ENCODE assay signal across 31 mouse cellular contexts in genomic region chr6:124496054-124496453, GRCm38 (mm10). TPM values are rescaled to one million over a fixed set of nuclear protein-coding genes. Genes with fewer than 3 reads are reported as not detected.
DNase-seq lines count a peak whose midpoint lies in the region; ATAC-seq and TF ChIP-seq lines count a peak whose summit lies in the region.
"Had no signal": no experiment of that assay in that cellular context is flagged by ENCODE, and none has a peak within 500 bp of the region (broad histone marks: within the 10 kb centered on the region; RNA-seq: fewer than 3 reads in every experiment).

No protein-coding gene starts in this region.

- ATAC-seq in liver, postnatal 0 days: no peak
- peak; percentile 70 for ATAC-seq in granulocyte monocyte progenitor cell, adult 5-6 weeks (replicated peaks; ENCODE audit: poor library complexity, severe bottlenecking)
- peak; percentile 69 for ATAC-seq in monocyte, adult 5-6 weeks (replicated peaks; ENCODE audit: insufficient number of reproducible peaks, low FRiP score, low TSS enrichment, poor library complexity, severe bottlenecking)
- no peak for ATAC-seq in inflammation-experienced regulatory T-cells, adult 6 months
- ATAC-seq: activated CD4-positive, CD25-positive, alpha-beta regulatory T cell, adult 4 months; forebrain, embryonic 15.5 days had no signal

- peak overlapping the region; percentile 44 for H3K27ac ChIP-seq in liver, postnatal 0 days (ENCODE audit: low read depth)
- H3K27ac ChIP-seq in bone marrow, adult 2 months (ENCODE audit: control insufficient read depth, insufficient read depth, low read depth, low read length, poor library complexity): peak overlapping the region; percentile 62; the same call in 1 of the 2 replicates
- H3K27ac ChIP-seq: embryonic facial prominence, embryonic 10.5 days; embryonic facial prominence, embryonic 13.5 days; forebrain, embryonic 12.5 days; forebrain, embryonic 15.5 days; hindbrain, embryonic 12.5 days; hindbrain, embryonic 15.5 days had no signal

- TF ChIP-seq EP300 in liver, postnatal 0 days (IDR thresholded peaks at IDR 0.05; ENCODE audit: low read depth): no peak

- H3K9me3 ChIP-seq in liver, postnatal 0 days (ENCODE audit: low read length): no peaks in the 10 kb centered on the region
- H3K9me3 ChIP-seq: embryonic facial prominence, embryonic 10.5 days; forebrain, embryonic 12.5 days; forebrain, embryonic 15.5 days; G1E had no signal

- DNase-seq in liver, postnatal 0 days: no peak
- DNase-seq in liver: no peak
- no peak for DNase-seq in lung, postnatal 14 days
- DNase-seq in right cerebral cortex, adult 18-20 months: no peak
- DNase-seq: adrenal gland, adult 8-10 months; adrenal gland, postnatal 25 days; B cell, adult 2 months; cerebellum, adult 11 months; cerebellum, adult 2 months; cerebellum, adult 9-11 months; cerebellum, postnatal 25 days; embryo, embryonic 11 days; gastrocnemius, postnatal 10 days; gastrocnemius, postnatal 36 days; heart, adult 11 months had no signal

- no peak for TF ChIP-seq CTCF in liver, postnatal 0 days (IDR thresholded peaks at IDR 0.05; ENCODE audit: low read depth)
- no peak for TF ChIP-seq CTCF in bone marrow, adult 2 months (IDR thresholded peaks at IDR 0.05; ENCODE audit: control insufficient read depth, insufficient read depth, low read length)

- no peak overlapping the region for H3K4me2 ChIP-seq in liver, postnatal 0 days (ENCODE audit: low read depth, low read length)
- H3K4me2 ChIP-seq: embryonic facial prominence, embryonic 13.5 days; forebrain, embryonic 12.5 days; forebrain, embryonic 15.5 days; heart, embryonic 11.5 days; hindbrain, embryonic 12.5 days; hindbrain, embryonic 15.5 days had no signal

- no peak for TF ChIP-seq POLR2A in bone marrow, adult 2 months (IDR thresholded peaks at IDR 0.05; ENCODE audit: borderline replicate concordance, control insufficient read depth, low read depth, low read length)

- no peak overlapping the region for H3K4me3 ChIP-seq in liver, postnatal 0 days (ENCODE audit: low read depth, low read length)
- no peak overlapping the region for H3K4me3 ChIP-seq in bone marrow, adult 2 months (replicated peaks; ENCODE audit: control insufficient read depth, low read depth, low read length)
- H3K4me3 ChIP-seq: embryonic facial prominence, embryonic 10.5 days; embryonic facial prominence, embryonic 13.5 days; erythroblast, embryonic 14.5 days; forebrain, embryonic 12.5 days; forebrain, embryonic 15.5 days; hindbrain, embryonic 12.5 days; hindbrain, embryonic 15.5 days had no signal

- WGBS in liver, postnatal 0 days (ENCODE audit: insufficient replicate concordance): 65% methylated on average over 5 of the region's 5 CpGs
- 31% methylated on average over 5 of the region's 5 CpGs for WGBS in bone marrow, adult 2 months

- H3K4me1 ChIP-seq in liver, postnatal 0 days (ENCODE audit: insufficient read depth): peaks cover 24% of the 10 kb centered on the region
- H3K4me1 ChIP-seq in bone marrow, adult 2 months (ENCODE audit: control insufficient read depth, insufficient read depth, low read length): no peaks in the 10 kb centered on the region; the same call in 1 of the 2 replicates
- H3K4me1 ChIP-seq: embryonic facial prominence, embryonic 13.5 days; forebrain, embryonic 12.5 days; forebrain, embryonic 15.5 days; hindbrain, embryonic 15.5 days had no signal

- no peaks in the 10 kb centered on the region for H3K36me3 ChIP-seq in liver, postnatal 0 days (replicated peaks; ENCODE audit: insufficient read depth, low read length)
- H3K36me3 ChIP-seq: embryonic facial prominence, embryonic 10.5 days; embryonic facial prominence, embryonic 13.5 days; forebrain, embryonic 12.5 days; forebrain, embryonic 15.5 days; G1E; hindbrain, embryonic 12.5 days; hindbrain, embryonic 15.5 days had no signal

- H3K9ac ChIP-seq in liver, postnatal 0 days (replicated peaks): no peak overlapping the region
- H3K9ac ChIP-seq: embryonic facial prominence, embryonic 13.5 days; forebrain, embryonic 12.5 days; forebrain, embryonic 15.5 days; hindbrain, embryonic 12.5 days; hindbrain, embryonic 15.5 days had no signal

- H3K27me3 ChIP-seq in liver, postnatal 0 days (ENCODE audit: insufficient read depth, low read length): no peaks in the 10 kb centered on the region
- H3K27me3 ChIP-seq: CH12.LX; embryonic facial prominence, embryonic 13.5 days; forebrain, embryonic 12.5 days; forebrain, embryonic 15.5 days; hindbrain, embryonic 12.5 days; hindbrain, embryonic 15.5 days had no signal

RNA-seq across cellular contexts. Expression of gene C1rl, which starts 3.1 kb away (rescaled TPM):
- polyA plus RNA-seq in liver, postnatal 0 days (2015; fragmentation: Nextera tagmentation; extraction: Ambion mirVana): 31.1 and 36.2 TPM in 2 replicates
- 2.4 and 8.5 TPM in 2 replicates for polyA plus RNA-seq in bone marrow, adult 2 months (2011; ENCODE audit: insufficient read depth, insufficient read length, low replicate concordance, missing spikeins)
- 6.8 and 7.0 TPM in 2 replicates for total RNA-seq in granulocyte monocyte progenitor cell, adult 5-6 weeks (2014; fragmentation: Nextera tagmentation)
- 5.9 and 8.6 TPM in 2 replicates for total RNA-seq in granulocyte monocyte progenitor cell, adult 5-6 weeks (2017)
- total RNA-seq in monocyte, adult 5-6 weeks (2017): 0.19 to 0.21 TPM (median 0.19 TPM) in 3 replicates
- polyA plus RNA-seq in inflammation-experienced regulatory T-cells, adult 6 months (2017; shearing (Covaris generic)): not detected
- polyA plus RNA-seq: activated CD4-positive, CD25-positive, alpha-beta regulatory T cell, adult 4 months; erythroblast, embryonic 14.5 days had no signal

RNA-seq across cellular contexts. Expression of gene C1ra, which starts 16.2 kb away (rescaled TPM):
- polyA plus RNA-seq in liver, postnatal 0 days (2015; fragmentation: Nextera tagmentation; extraction: Ambion mirVana): 63.0 and 65.0 TPM in 2 replicates
- 4.5 and 8.9 TPM in 2 replicates for polyA plus RNA-seq in bone marrow, adult 2 months (2011; ENCODE audit: insufficient read depth, insufficient read length, low replicate concordance, missing spikeins)
- total RNA-seq in granulocyte monocyte progenitor cell, adult 5-6 weeks (2014; fragmentation: Nextera tagmentation): 3.5 and 7.7 TPM in 2 replicates
- 4.9 and 5.5 TPM in 2 replicates for total RNA-seq in granulocyte monocyte progenitor cell, adult 5-6 weeks (2017)
- total RNA-seq in monocyte, adult 5-6 weeks (2017): 1.4 TPM in 1 of 3 replicates, not detected in the others
- under 1 TPM; 0.19 to 0.44 (median 0.43) TPM for polyA plus RNA-seq in inflammation-experienced regulatory T-cells, adult 6 months (2017; shearing (Covaris generic))
- polyA plus RNA-seq: embryonic facial prominence, embryonic 10.5 days; G1E had no signal

RNA-seq across cellular contexts. Expression of gene Clstn3, which starts 31.5 kb away (rescaled TPM):
- polyA plus RNA-seq in liver, postnatal 0 days (2015; fragmentation: Nextera tagmentation; extraction: Ambion mirVana): 1.8 TPM in 2 replicates
- 4.6 and 5.3 TPM in 2 replicates for polyA plus RNA-seq in bone marrow, adult 2 months (2011; ENCODE audit: insufficient read depth, insufficient read length, low replicate concordance, missing spikeins)
- total RNA-seq in granulocyte monocyte progenitor cell, adult 5-6 weeks (2014; fragmentation: Nextera tagmentation): 7.5 and 17.8 TPM in 2 replicates
- 8.6 and 11.6 TPM in 2 replicates for total RNA-seq in granulocyte monocyte progenitor cell, adult 5-6 weeks (2017)
- total RNA-seq in monocyte, adult 5-6 weeks (2017): not detected in 3 replicates
- not detected for polyA plus RNA-seq in inflammation-experienced regulatory T-cells, adult 6 months (2017; shearing (Covaris generic))
- polyA plus RNA-seq: activated CD4-positive, CD25-positive, alpha-beta regulatory T cell, adult 4 months had no signal

RNA-seq across cellular contexts. Expression of gene C1s1, which starts 46.1 kb away (rescaled TPM):
- polyA plus RNA-seq in liver, postnatal 0 days (2015; fragmentation: Nextera tagmentation; extraction: Ambion mirVana): 118 and 130 TPM in 2 replicates
- polyA plus RNA-seq in bone marrow, adult 2 months (2011; ENCODE audit: insufficient read depth, insufficient read length, low replicate concordance, missing spikeins): 5.2 and 6.6 TPM in 2 replicates
- total RNA-seq in granulocyte monocyte progenitor cell, adult 5-6 weeks (2014; fragmentation: Nextera tagmentation): not detected in 2 replicates
- total RNA-seq in granulocyte monocyte progenitor cell, adult 5-6 weeks (2017): 0.13 TPM in 1 of 2 replicates, not detected in the other
- not detected in 3 replicates for total RNA-seq in monocyte, adult 5-6 weeks (2017)
- polyA plus RNA-seq in inflammation-experienced regulatory T-cells, adult 6 months (2017; shearing (Covaris generic)): not detected
- total RNA-seq: hematopoietic stem cell, adult 5-6 weeks had no signal
- polyA plus RNA-seq: activated CD4-positive, CD25-positive, alpha-beta regulatory T cell, adult 4 months; erythroblast, embryonic 14.5 days; G1E had no signal

Comparison
In these comparisons a context has a peak if more than half of its experiments do, and no peak if none do; other contexts are left out.
1. ATAC-seq: peak in granulocyte monocyte progenitor cell, adult 5-6 weeks (single experiment) and monocyte, adult 5-6 weeks (single experiment); none in liver, postnatal 0 days (single experiment) and inflammation-experienced regulatory T-cells, adult 6 months (single experiment).